8 mouse cellular contexts compared by ENCODE assay signal in genomic region chr16:20516726-20517201, GRCm38 (mm10). TPM values are rescaled to one million over a fixed set of nuclear protein-coding genes. Genes with fewer than 3 reads are reported as not detected.
DNase-seq lines count a peak whose midpoint lies in the region; ATAC-seq lines count a peak whose summit lies in the region.

Gene Dvl3 (plus strand): TSS chr16:20516982.

- intact Hi-C loops in left cerebral cortex, postnatal 4 days (cut with DNase I) = no loop called here

- peak within 1 kb of the TSS; percentile 83 for H3K4me2 ChIP-seq in intestine, embryonic 16.5 days (ENCODE audit: low read depth, low read length)
- peak within 1 kb of the TSS; percentile 81 for H3K4me2 ChIP-seq in midbrain, embryonic 11.5 days

- ATAC-seq in intestine, embryonic 16.5 days = peak; percentile 98
- ATAC-seq in midbrain, embryonic 11.5 days (ENCODE audit: low FRiP score) = peak; percentile 96

- H3K4me1 ChIP-seq in intestine, embryonic 16.5 days (ENCODE audit: control insufficient read depth, insufficient read depth, low read length) = peaks cover 16% of the 10 kb centered on the region
- peaks cover 18% of the 10 kb centered on the region for H3K4me1 ChIP-seq in midbrain, embryonic 11.5 days (ENCODE audit: control insufficient read depth, insufficient read depth, low read length)

- H3K36me3 ChIP-seq in intestine, embryonic 16.5 days (ENCODE audit: control insufficient read depth, insufficient read depth, low read length) = no peaks in the 10 kb centered on the region
- H3K36me3 ChIP-seq in midbrain, embryonic 11.5 days (ENCODE audit: control insufficient read depth, insufficient read depth, low read length) = no peaks in the 10 kb centered on the region

- under 1% methylated on average over 43 of the region's 55 CpGs for WGBS in intestine, embryonic 16.5 days
- WGBS in midbrain, embryonic 11.5 days = under 1% methylated on average over 48 of the region's 55 CpGs

- peak within 1 kb of the TSS; percentile 90 for H3K4me3 ChIP-seq in intestine, embryonic 16.5 days (ENCODE audit: low read length)
- H3K4me3 ChIP-seq in midbrain, embryonic 11.5 days (ENCODE audit: low read depth, low read length) = peak within 1 kb of the TSS; percentile 97

- peak within 1 kb of the TSS; percentile 93 for H3K9ac ChIP-seq in intestine, embryonic 16.5 days (ENCODE audit: low read depth, low read length)
- peak within 1 kb of the TSS; percentile 99 for H3K9ac ChIP-seq in midbrain, embryonic 11.5 days (ENCODE audit: low read length)

- DNase-seq in adrenal gland, postnatal 10 days = peak; percentile 96
- peak; percentile 90 for DNase-seq in embryo, embryonic 9.5 days (ENCODE audit: extremely low spot score)
- DNase-seq in gastrocnemius, postnatal 4 days (ENCODE audit: low spot score in 2 of 2) = peak; percentile 94
- peak; percentile 91 for DNase-seq in left cerebral cortex, postnatal 4 days
- peak; percentile 98 for DNase-seq in midbrain, embryonic 11.5 days (ENCODE audit: low spot score, missing footprints)
- DNase-seq in right cerebral cortex, postnatal 4 days = peak; percentile 83
- DNase-seq in yolk sac, embryonic 10.5 days (ENCODE audit: low spot score) = peak; percentile 90

- H3K27ac ChIP-seq in intestine, embryonic 16.5 days (ENCODE audit: low read length) = peak within 1 kb of the TSS; percentile 88
- H3K27ac ChIP-seq in midbrain, embryonic 11.5 days (ENCODE audit: low read depth, low read length) = peak within 1 kb of the TSS; percentile 85

- H3K9me3 ChIP-seq in intestine, embryonic 16.5 days (ENCODE audit: control insufficient read depth, low read length) = no peaks in the 10 kb centered on the region
- H3K9me3 ChIP-seq in midbrain, embryonic 11.5 days (ENCODE audit: control insufficient read depth, low read length) = no peaks in the 10 kb centered on the region

- no peaks in the 10 kb centered on the region for H3K27me3 ChIP-seq in intestine, embryonic 16.5 days (replicated peaks; ENCODE audit: control insufficient read depth, insufficient read depth, low read length)
- no peaks in the 10 kb centered on the region for H3K27me3 ChIP-seq in midbrain, embryonic 11.5 days (ENCODE audit: control insufficient read depth, insufficient read depth, low read length)

RNA-seq across cellular contexts. Expression of gene Dvl3, which starts in this region (rescaled TPM):
- 10 to 100 TPM; 38.9 to 43.5 TPM for total RNA-seq in adrenal gland, postnatal 10 days (2021)
- 10 to 100 TPM; 60.7 to 63.6 TPM for total RNA-seq in gastrocnemius, postnatal 4 days (2021)
- 15.7 and 18.5 TPM in 2 replicates for polyA plus RNA-seq in intestine, embryonic 16.5 days (2015; fragmentation: Nextera tagmentation; extraction: Ambion mirVana)
- 100 to 1,000 TPM; 103 to 108 TPM for total RNA-seq in left cerebral cortex, postnatal 4 days (2021)
- polyA plus RNA-seq in midbrain, embryonic 11.5 days (2014; fragmentation: Nextera tagmentation; extraction: Ambion mirVana) = 47.7 and 49.6 TPM in 2 replicates

Comparison
In these comparisons a context has a peak if more than half of its experiments do, and no peak if none do; other contexts are left out.
1. Peak in every context shown above with its lines: DNase-seq, ATAC-seq, H3K4me3 ChIP-seq and H3K27ac ChIP-seq.